Mouse (Mus musculus): ENCODE measurements around the gene Dennd1a.

DNA sequence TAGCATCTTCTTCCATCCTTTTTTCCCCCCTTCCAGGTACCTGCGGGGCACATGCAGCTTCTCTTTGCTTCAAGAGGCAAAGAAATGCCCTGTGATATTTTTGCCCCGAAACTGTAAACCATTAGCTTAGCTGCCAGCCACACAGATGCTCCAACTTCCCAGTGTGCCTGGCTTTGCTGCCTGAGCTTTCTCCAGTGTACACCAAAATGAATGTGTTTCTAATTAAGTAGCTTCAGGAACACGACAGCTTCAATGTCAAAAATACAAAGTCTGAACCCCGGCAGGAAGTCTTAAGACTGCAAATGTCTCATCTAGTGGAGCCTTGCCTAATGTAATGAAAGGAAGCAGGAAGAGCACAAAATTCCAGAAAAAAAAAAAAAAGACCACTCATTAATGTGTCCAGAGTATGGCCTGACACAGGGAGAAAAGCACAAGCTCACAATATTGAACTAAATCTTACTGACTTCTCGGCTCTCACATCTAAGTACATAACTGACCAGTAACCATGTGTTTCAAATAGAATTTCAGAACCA lies 301.4 kb downstream of the Dennd1a start:
- TF ChIP-seq POLR2A (IDR thresholded peaks at IDR 0.05; ENCODE audit: extremely low read depth, insufficient read depth, low read length) (no peak), CTCF (IDR thresholded peaks at IDR 0.05; ENCODE audit: low read depth, low read length) (no peak)

Data from liver, adult 2 months (tissue).